Comparison of ENCODE assay signal across 15 mouse cellular contexts in the genomic region with DNA sequence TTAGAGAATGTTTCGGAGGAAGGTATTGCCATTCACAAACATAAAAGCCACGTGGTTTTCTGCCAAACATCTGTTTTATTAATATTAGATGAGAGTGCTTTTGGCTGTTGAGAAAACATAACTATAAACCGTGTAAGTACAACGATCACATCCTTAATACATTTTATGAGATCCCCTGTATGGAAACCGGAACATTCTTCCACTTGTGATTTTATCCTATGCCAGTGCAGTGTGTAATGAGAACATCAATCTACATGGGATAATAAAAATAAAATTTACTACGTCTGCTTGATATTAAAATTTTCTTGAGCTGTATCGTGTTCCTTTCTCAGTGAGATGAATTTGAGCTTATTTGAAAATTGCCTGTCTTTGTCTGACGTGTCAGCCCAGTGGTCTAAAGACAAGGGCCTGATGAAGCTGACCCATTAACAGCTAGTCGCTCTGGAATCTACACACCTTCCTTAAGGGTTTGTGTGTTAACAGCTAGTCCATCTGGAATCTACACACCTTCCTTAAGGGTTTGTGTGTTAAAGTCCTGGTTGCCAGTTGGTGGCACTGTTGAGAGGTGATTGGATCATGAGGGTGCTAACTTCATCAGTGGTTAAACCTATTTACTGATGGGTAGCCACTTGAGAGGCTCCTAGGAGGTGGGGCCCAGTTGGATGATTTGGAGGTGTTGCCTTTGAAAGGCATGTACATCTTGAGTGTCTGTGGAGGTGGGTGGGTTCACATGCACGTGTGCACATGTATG.
DNase-seq lines count a peak whose midpoint lies in the region; ATAC-seq and TF ChIP-seq lines count a peak whose summit lies in the region.
"Had no signal": no experiment of that assay in that cellular context is flagged by ENCODE, and none has a peak within 500 bp of the region (broad histone marks: within the 10 kb centered on the region; RNA-seq: fewer than 3 reads in every experiment).

No protein-coding gene starts in this region.

- H3K36me3 ChIP-seq in kidney, postnatal 0 days (ENCODE audit: insufficient read depth, low read length), result no peaks in the 10 kb centered on the region
- H3K36me3 ChIP-seq in small intestine, adult 2 months (ENCODE audit: control insufficient read depth, insufficient read depth, low read length), result no peaks in the 10 kb centered on the region

- no peak overlapping the region for H3K9ac ChIP-seq in kidney, postnatal 0 days (ENCODE audit: low read depth, low read length)

- ATAC-seq in kidney, postnatal 0 days (replicated peaks; ENCODE audit: low FRiP score, low read depth), result no peak
- ATAC-seq in megakaryocyte, adult 5-6 weeks (ENCODE audit: poor library complexity, severe bottlenecking), result no peak

- H3K27ac ChIP-seq in kidney, postnatal 0 days, result no peak overlapping the region
- peak overlapping the region; percentile 30 for H3K27ac ChIP-seq in small intestine, adult 2 months (ENCODE audit: insufficient read depth, low read depth, low read length)

- no peak for TF ChIP-seq POLR2A in brain, embryonic 14.5 days (IDR thresholded peaks at IDR 0.05; ENCODE audit: borderline replicate concordance, extremely low read depth, insufficient read depth, insufficient read length, poor library complexity, severe bottlenecking)
- no peak for TF ChIP-seq POLR2A in small intestine, adult 2 months (IDR thresholded peaks at IDR 0.05; ENCODE audit: low read depth, low read length)

- no peaks in the 10 kb centered on the region for H3K9me3 ChIP-seq in kidney, postnatal 0 days (replicated peaks; ENCODE audit: low read length)

- H3K4me3 ChIP-seq in kidney, postnatal 0 days (replicated peaks; ENCODE audit: low read depth, low read length), result no peak overlapping the region
- H3K4me3 ChIP-seq in small intestine, adult 2 months (ENCODE audit: low read depth, low read length), result no peak overlapping the region

- H3K4me2 ChIP-seq in kidney, postnatal 0 days (ENCODE audit: low read length), result no peak overlapping the region

- peak; percentile 27 for DNase-seq in kidney, postnatal 0 days (ENCODE audit: low spot score)
- DNase-seq in kidney, adult 11 months, result no peak
- peak; percentile 19 for DNase-seq in right cerebral cortex, adult 18-20 months
- no peak for DNase-seq in right cerebral cortex, postnatal 14 days
- DNase-seq in brain, embryonic 14.5 days (ENCODE audit: low read depth), result peak; percentile 56
- no peak for DNase-seq in urinary bladder, postnatal 25 days (ENCODE audit: low spot score)
- DNase-seq: adrenal gland, postnatal 36 days; cerebellum, adult 9-10 months; gastrocnemius, postnatal 14 days; heart, postnatal 14 days; kidney, postnatal 10 days; liver; thymus, adult 18-20 months had no signal

- 76% methylated on average over 10 of the region's 10 CpGs for WGBS in kidney, postnatal 0 days
- 76% methylated on average over 10 of the region's 10 CpGs for WGBS in small intestine, adult 2 months

- H3K27me3 ChIP-seq in kidney, postnatal 0 days (ENCODE audit: insufficient read depth, low read length), result no peaks in the 10 kb centered on the region
- no peaks in the 10 kb centered on the region for H3K27me3 ChIP-seq in small intestine, adult 2 months (ENCODE audit: control insufficient read depth, insufficient read depth, low read length)

- H3K4me1 ChIP-seq in kidney, postnatal 0 days (replicated peaks; ENCODE audit: insufficient read depth, low read length), result no peaks in the 10 kb centered on the region
- H3K4me1 ChIP-seq in small intestine, adult 2 months (ENCODE audit: control insufficient read depth, insufficient read depth, insufficient read length, low read length), result peaks cover 5% of the 10 kb centered on the region; the same call in 1 of the 2 replicates

- peak; percentile 57 for TF ChIP-seq CTCF in kidney, postnatal 0 days (IDR thresholded peaks at IDR 0.05; ENCODE audit: low read depth)
- TF ChIP-seq CTCF in brain, embryonic 14.5 days (IDR thresholded peaks at IDR 0.05; ENCODE audit: borderline replicate concordance, extremely low read depth, insufficient read depth, insufficient read length), result peak; percentile 47; the same call in 1 of the 2 replicates
- TF ChIP-seq CTCF in small intestine, adult 2 months (IDR thresholded peaks at IDR 0.05; ENCODE audit: extremely low read depth, insufficient read length, insufficient replicate concordance, low read depth, low read length), result no peak

Comparison
In these comparisons a context has a peak if more than half of its experiments do, and no peak if none do; other contexts are left out.
1. DNase-seq: peak in kidney, postnatal 0 days (single experiment), right cerebral cortex, adult 18-20 months (single experiment) and brain, embryonic 14.5 days (single experiment); none in kidney, adult 11 months (single experiment), right cerebral cortex, postnatal 14 days (single experiment) and urinary bladder, postnatal 25 days (single experiment).